In the genomic region with DNA sequence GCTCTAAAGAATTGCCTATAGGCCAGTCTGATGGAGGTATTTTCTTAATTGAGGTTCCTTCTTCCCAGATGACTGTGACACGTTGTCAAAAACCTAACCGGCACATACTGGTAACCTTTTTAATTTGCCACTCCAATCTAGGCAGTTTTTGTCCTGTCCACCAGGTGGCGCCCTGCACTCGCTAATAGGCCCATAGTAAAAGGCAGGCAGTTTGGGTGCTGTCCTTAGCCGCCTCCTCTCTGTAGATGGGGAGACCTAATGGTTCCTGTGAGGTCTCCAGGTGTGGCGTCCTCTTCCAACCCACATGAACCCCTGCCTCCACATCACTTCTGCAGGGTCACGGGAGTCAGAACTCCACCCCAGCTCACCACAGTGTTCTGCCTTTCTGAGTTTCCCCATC, we compare ENCODE assay signal across 8 mouse cellular contexts. TPM values are rescaled to one million over a fixed set of nuclear protein-coding genes. Genes with fewer than 3 reads are reported as not detected.
DNase-seq lines count a peak whose midpoint lies in the region; ATAC-seq lines count a peak whose summit lies in the region.
"Had no signal": no experiment of that assay in that cellular context is flagged by ENCODE, and none has a peak within 500 bp of the region (broad histone marks: within the 10 kb centered on the region; RNA-seq: fewer than 3 reads in every experiment).

No protein-coding gene starts in this region.

- whole genome bisulfite sequencing in hindbrain, embryonic 11.5 days, result 10% methylated on average over 7 of the region's 7 CpGs

- no peaks in the 10 kb centered on the region for H3K36me3 ChIP-seq in hindbrain, embryonic 11.5 days (ENCODE audit: control insufficient read depth, insufficient read depth, low read length)

- no peak overlapping the region for H3K9ac ChIP-seq in hindbrain, embryonic 11.5 days (ENCODE audit: low read depth, low read length)

- H3K9me3 ChIP-seq in hindbrain, embryonic 11.5 days (ENCODE audit: control insufficient read depth, low read length), result no peaks in the 10 kb centered on the region

- H3K27me3 ChIP-seq in hindbrain, embryonic 11.5 days (ENCODE audit: control insufficient read depth, insufficient read depth, low read length), result 0 out of 2 replicates have a peak, but pooled peaks cover 6% of the 10 kb centered on the region

- peak; percentile 68 for ATAC-seq in erythroblast, adult 5-6 weeks (replicated peaks; ENCODE audit: low FRiP score, poor library complexity, severe bottlenecking)
- no peak for ATAC-seq in hindbrain, embryonic 11.5 days (ENCODE audit: low FRiP score)
- ATAC-seq in megakaryocyte-erythroid progenitor cell, adult 5-6 weeks (replicated peaks; ENCODE audit: low FRiP score, low TSS enrichment, poor library complexity, severe bottlenecking), result peak; percentile 64

- H3K4me1 ChIP-seq in brown adipose tissue, adult 24 weeks (ENCODE audit: control insufficient read depth, insufficient read depth, insufficient read length, low read length), result peaks cover 10% of the 10 kb centered on the region
- H3K4me1 ChIP-seq in hindbrain, embryonic 11.5 days (replicated peaks; ENCODE audit: control insufficient read depth, insufficient read depth, low read length), result no peaks in the 10 kb centered on the region

- peak overlapping the region; percentile 22; the same call in 1 of the 2 replicates for H3K27ac ChIP-seq in brown adipose tissue, adult 24 weeks (replicated peaks; ENCODE audit: low read depth, low read length)
- H3K27ac ChIP-seq in hindbrain, embryonic 11.5 days (ENCODE audit: low read depth, low read length), result no peak overlapping the region
- H3K27ac ChIP-seq: macrophage had no signal

- no peak overlapping the region for H3K4me3 ChIP-seq in brown adipose tissue, adult 24 weeks (ENCODE audit: insufficient read depth, low read depth, low read length)
- H3K4me3 ChIP-seq in hindbrain, embryonic 11.5 days (ENCODE audit: low read depth, low read length), result no peak overlapping the region

- peak; percentile 64 for DNase-seq in Muller cell, postnatal 12 days (ENCODE audit: inconsistent ontology term)
- DNase-seq in hindbrain, embryonic 11.5 days (ENCODE audit: low spot score), result peak; percentile 88
- DNase-seq in layer of hippocampus, postnatal 36 days, result peak; percentile 78 to 84
- DNase-seq in right cerebral cortex, postnatal 4 days, result peak; percentile 89

- H3K4me2 ChIP-seq in hindbrain, embryonic 11.5 days (replicated peaks; ENCODE audit: low read depth, low read length), result no peak overlapping the region

RNA-seq across cellular contexts. Expression of gene Ppara, which starts 18.7 kb away (rescaled TPM):
- polyA plus RNA-seq in brown adipose tissue, adult 24 weeks (2012; ENCODE audit: insufficient read depth, insufficient read length, missing spikeins), result 53.5 and 108 TPM in 2 replicates
- not detected in 2 replicates for total RNA-seq in erythroblast, adult 5-6 weeks (2015; ENCODE audit: low replicate concordance)
- total RNA-seq in erythroblast, adult 5-6 weeks (2017; ENCODE audit: low replicate concordance), result not detected in 2 replicates
- 0.49 and 1.5 TPM in 2 replicates for polyA plus RNA-seq in hindbrain, embryonic 11.5 days (2014; fragmentation: Nextera tagmentation; extraction: Ambion mirVana)
- total RNA-seq in layer of hippocampus, postnatal 36 days (2021), result 1 to 10 TPM; 3.9 to 4.9 TPM
- not detected in 2 replicates for total RNA-seq in megakaryocyte-erythroid progenitor cell, adult 5-6 weeks (2014; fragmentation: Nextera tagmentation)
- total RNA-seq in megakaryocyte-erythroid progenitor cell, adult 5-6 weeks (2017), result not detected in 2 replicates
- polyA plus RNA-seq: macrophage had no signal

Comparison
In these comparisons a context has a peak if more than half of its experiments do, and no peak if none do; other contexts are left out.
1. RNA of gene Ppara, which starts 18.7 kb away (total RNA-seq): 3.9 to 4.9 TPM in layer of hippocampus, postnatal 36 days; not detected in erythroblast, adult 5-6 weeks and not detected in megakaryocyte-erythroid progenitor cell, adult 5-6 weeks; every median in the first group is over 4 times any median in the second.
2. Peak in every context shown above with its lines, with median percentiles within 50 percentile points of each other: DNase-seq.